Mouse (Mus musculus) liver, postnatal 0 days (tissue): Measurements from ENCODE around the gene Ftsj3.

ENCODE experiments used
- CTCF ChIP-seq: sonication (generic); IDR thresholded peaks from 2 replicates; pipeline ENCODE4 v1.5.1; 2016; ENCODE audit warnings: antibody characterized with exemption, low read depth
- EP300 ChIP-seq: IDR thresholded peaks from 2 replicates; pipeline ENCODE4 v1.6.1; 2016; ENCODE audit warnings: antibody characterized with exemption, low read depth, mild to moderate bottlenecking

DNA sequence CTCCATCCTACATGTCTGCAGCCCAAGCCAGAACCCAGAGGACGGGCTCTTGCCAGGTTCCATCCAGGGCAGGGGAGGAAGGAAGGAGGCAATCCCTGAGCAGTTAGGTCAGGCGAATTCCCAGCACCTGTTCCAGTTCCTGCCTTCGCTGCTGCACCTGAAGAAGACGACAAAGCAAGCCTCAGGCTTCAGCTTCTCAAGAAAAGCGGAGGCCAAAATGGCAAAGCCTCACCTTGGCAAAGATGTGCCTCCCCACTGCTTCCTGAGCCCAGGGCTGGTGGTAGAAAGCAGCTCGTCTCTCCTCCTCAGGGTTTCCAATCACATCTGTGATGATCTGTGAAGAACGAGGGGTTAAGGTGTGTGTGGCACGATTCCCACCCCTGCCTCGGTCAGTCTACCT is 8.1 kb upstream of the Ftsj3 start:
- no peak for TF ChIP-seq CTCF
- no peak for TF ChIP-seq EP300
